Mouse (Mus musculus) left cerebral cortex, adult 6 months (tissue): Measurements from ENCODE around the gene Gm16451. TPM values are rescaled to one million over a fixed set of nuclear protein-coding genes. Genes with fewer than 3 reads are reported as not detected.

ENCODE experiments used
- long read RNA-seq, 2 experiments: library from polyadenylated mRNA; unstranded; transcript quantifications; one replicate each; pipeline ENCODE4 v2.0.0; 2019 to 2020
- polyA plus RNA-seq: library from polyadenylated mRNA; unstranded; fragments of <200 nt; fragmentation: Nextera tagmentation; gene quantifications from 2 replicates; pipeline ENCODE4 v1.2.3, GENCODE M21; 2021

The Gm16451 gene
- polyA plus RNA-seq: not detected in 2 replicates
- long read RNA-seq, experiment 1: 0 reads
- long read RNA-seq, experiment 2: 0 reads

GRCm38 (mm10) chr7:22118145-22118544 lies at the start of gene Gm16451:
Gene Gm16451, minus strand, starts transcription at chr7:22118245.

DNA sequence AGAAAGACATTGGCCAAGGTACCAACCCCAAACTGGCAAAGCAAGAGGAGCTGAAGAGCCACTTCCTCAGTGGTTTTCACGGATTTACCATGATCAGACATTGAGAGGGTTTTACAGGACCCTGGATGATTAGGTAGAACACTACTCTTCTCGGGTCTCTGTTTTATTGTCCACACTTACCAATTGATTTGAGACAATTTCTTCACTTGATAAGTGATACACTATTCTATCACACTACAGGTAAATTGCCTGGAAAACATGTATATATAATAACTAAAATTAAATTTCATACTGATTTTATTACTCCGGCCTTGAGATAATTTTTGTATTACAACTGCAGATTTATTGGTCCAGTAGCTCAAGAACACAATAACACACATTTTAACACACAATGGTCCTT lies 45.9 kb upstream of the Gm16451 start, which contains the start of gene Vmn1r142:
TSS of gene Vmn1r142 (minus strand) at position 101 of the 400 bp plus-strand sequence.

DNA sequence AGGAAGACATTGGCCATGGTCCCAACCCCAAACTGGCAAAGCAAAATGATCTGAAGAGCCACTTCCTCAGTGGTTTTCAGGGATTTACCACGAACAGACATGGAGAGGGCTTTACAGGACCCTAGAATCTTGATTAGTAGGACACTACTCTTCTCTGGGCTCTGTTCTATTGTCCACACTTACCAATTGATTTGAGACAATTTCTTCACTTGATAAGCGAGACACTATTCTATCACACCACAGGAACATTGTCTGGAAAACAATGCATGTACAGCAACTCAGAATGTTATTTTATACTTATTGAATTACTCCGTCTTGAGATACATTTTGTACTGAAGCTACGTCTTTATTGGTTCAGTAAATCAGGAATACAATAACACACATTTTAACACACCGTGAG lies 16.6 kb upstream of the Gm16451 start, which contains the start of gene Gm10666:
TSS of gene Gm10666 (minus strand) at position 101 of the 400 bp plus-strand sequence.

GRCm38 (mm10) chr7:22068757-22069156 lies 49.3 kb downstream of the Gm16451 start, which contains the start of gene Vmn1r139:
Gene Vmn1r139, plus strand, starts transcription at chr7:22069057.

Other genes starting within 250 kb of the Gm16451 start
- not detected in 2 replicates for gene Gm5891, start 197.0 kb downstream of the Gm16451 start, polyA plus RNA-seq
- not detected in 2 replicates for gene Vmn1r137, start 123.7 kb downstream of the Gm16451 start, polyA plus RNA-seq
- not detected in 2 replicates for gene Vmn1r138, start 89.3 kb downstream of the Gm16451 start, polyA plus RNA-seq
- gene Gm6176, start 61.9 kb downstream of the Gm16451 start, polyA plus RNA-seq: not detected in 2 replicates
- not detected in 2 replicates for gene Vmn1r139, start 49.2 kb downstream of the Gm16451 start, polyA plus RNA-seq
- gene Gm10666, start 16.5 kb upstream of the Gm16451 start, polyA plus RNA-seq: not detected in 2 replicates
- gene Vmn1r142, start 45.8 kb upstream of the Gm16451 start, polyA plus RNA-seq: not detected in 2 replicates
- gene Vmn1r143, start 71.1 kb upstream of the Gm16451 start, polyA plus RNA-seq: not detected in 2 replicates
- not detected in 2 replicates for gene Gm8653, start 83.0 kb upstream of the Gm16451 start, polyA plus RNA-seq
- gene Gm8453, start 111.2 kb upstream of the Gm16451 start, polyA plus RNA-seq: not detected in 2 replicates
- gene Gm4187, start 211.5 kb upstream of the Gm16451 start, polyA plus RNA-seq: not detected in 2 replicates